Mouse (Mus musculus): ENCODE results near the gene Pagr1a. TPM values are rescaled to one million over a fixed set of nuclear protein-coding genes. Genes with fewer than 3 reads are reported as not detected.

The Pagr1a gene
- polyA plus RNA-seq, 1 experiment from 2014 or later: 28.1 TPM

GRCm38 (mm10) chr7:127011051-127011450 lies 6.1 kb downstream of the Pagr1a start:
- no peak overlapping the region for H3K9ac ChIP-seq
- no peak overlapping the region for H3K4me3 ChIP-seq
- peaks cover 27% of the 10 kb centered on the region for H3K36me3 ChIP-seq
- H3K9me3 ChIP-seq: no peaks in the 10 kb centered on the region
- H3K4me2 ChIP-seq: no peak overlapping the region
- H3K4me1 ChIP-seq (replicated peaks): peaks cover 22% of the 10 kb centered on the region
- ATAC-seq (ENCODE audit: low FRiP score, low read depth): no peak
- H3K27ac ChIP-seq (replicated peaks): no peak overlapping the region
- H3K27me3 ChIP-seq: no peaks in the 10 kb centered on the region
- WGBS: 98% methylated on average over 2 of the region's 2 CpGs

GRCm38 (mm10) chr7:127009307-127010085 lies 7.7 kb downstream of the Pagr1a start:
- ATAC-seq (ENCODE audit: low FRiP score, low read depth): no peak
- Histone ChIP-seq H3K9ac (no peak overlapping the region), H3K27me3 (no peaks in the 10 kb centered on the region), H3K4me2 (no peak overlapping the region), H3K9me3 (no peaks in the 10 kb centered on the region), H3K4me3 (no peak overlapping the region), H3K36me3 (peaks cover 17% of the 10 kb centered on the region), H3K4me1 (replicated peaks) (peaks cover 7% of the 10 kb centered on the region), H3K27ac (replicated peaks) (no peak overlapping the region)
- 86% methylated on average over 17 of the region's 17 CpGs for whole genome bisulfite sequencing

GRCm38 (mm10) chr7:127008239-127009019 lies 8.7 kb downstream of the Pagr1a start:
- peak overlapping the region; percentile 23; the same call in 1 of the 2 replicates for H3K27ac ChIP-seq (replicated peaks)
- peaks cover 6% of the 10 kb centered on the region; the same call in 1 of the 2 replicates for H3K36me3 ChIP-seq
- no peak overlapping the region for H3K9ac ChIP-seq
- no peaks in the 10 kb centered on the region for H3K9me3 ChIP-seq
- H3K4me1 ChIP-seq (replicated peaks): no peaks in the 10 kb centered on the region
- WGBS: 57% methylated on average over 9 of the region's 9 CpGs
- no peak overlapping the region for H3K4me3 ChIP-seq
- peak; percentile 72 for ATAC-seq (ENCODE audit: low FRiP score, low read depth)
- no peaks in the 10 kb centered on the region for H3K27me3 ChIP-seq
- no peak overlapping the region for H3K4me2 ChIP-seq

- no peaks in the 10 kb centered on the region for H3K27me3 ChIP-seq
- H3K4me3 ChIP-seq: no peak overlapping the region
- H3K36me3 ChIP-seq: 0 out of 2 replicates have a peak, but pooled peaks cover 2% of the 10 kb centered on the region
- no peak overlapping the region for H3K4me2 ChIP-seq
- H3K4me1 ChIP-seq (replicated peaks): no peaks in the 10 kb centered on the region
- H3K27ac ChIP-seq (replicated peaks): no peak overlapping the region
- H3K9me3 ChIP-seq: no peaks in the 10 kb centered on the region
- ATAC-seq (ENCODE audit: low FRiP score, low read depth): no peak
- no peak overlapping the region for H3K9ac ChIP-seq
- WGBS: 88% methylated on average over 6 of the region's 6 CpGs
Observed at GRCm38 (mm10) chr7:127007313-127008024, 9.7 kb downstream of the Pagr1a start.

GRCm38 (mm10) chr7:127004122-127004875 lies 12.9 kb downstream of the Pagr1a start:
- Histone ChIP-seq H3K4me3 (no peak overlapping the region), H3K4me1 (replicated peaks) (no peaks in the 10 kb centered on the region), H3K27me3 (no peaks in the 10 kb centered on the region), H3K9me3 (no peaks in the 10 kb centered on the region), H3K4me2 (no peak overlapping the region), H3K9ac (no peak overlapping the region), H3K36me3 (no peaks in the 10 kb centered on the region), H3K27ac (replicated peaks) (no peak overlapping the region)
- no peak for ATAC-seq (ENCODE audit: low FRiP score, low read depth)
- 86% methylated on average over 4 of the region's 4 CpGs for WGBS

GRCm38 (mm10) chr7:127003620-127004019 lies 13.5 kb downstream of the Pagr1a start:
- ATAC-seq (ENCODE audit: low FRiP score, low read depth): no peak
- Histone ChIP-seq H3K27ac (replicated peaks) (no peak overlapping the region), H3K4me3 (no peak overlapping the region), H3K9ac (no peak overlapping the region), H3K27me3 (no peaks in the 10 kb centered on the region), H3K9me3 (no peaks in the 10 kb centered on the region), H3K36me3 (no peaks in the 10 kb centered on the region), H3K4me1 (replicated peaks) (no peaks in the 10 kb centered on the region), H3K4me2 (no peak overlapping the region)
- WGBS: 89% methylated on average over 5 of the region's 5 CpGs

GRCm38 (mm10) chr7:126999568-126999967 lies 17.6 kb downstream of the Pagr1a start:
- Histone ChIP-seq H3K9me3 (no peaks in the 10 kb centered on the region), H3K27ac (replicated peaks) (no peak overlapping the region), H3K9ac (no peak overlapping the region), H3K36me3 (peaks cover 4% of the 10 kb centered on the region; the same call in 1 of the 2 replicates), H3K4me3 (no peak overlapping the region), H3K27me3 (no peaks in the 10 kb centered on the region), H3K4me1 (replicated peaks) (no peaks in the 10 kb centered on the region), H3K4me2 (no peak overlapping the region)
- no peak for ATAC-seq (ENCODE audit: low FRiP score, low read depth)
- WGBS: 88% methylated on average over 10 of the region's 10 CpGs

GRCm38 (mm10) chr7:126996449-126996848 lies 20.7 kb downstream of the Pagr1a start:
- Histone ChIP-seq H3K4me2 (no peak overlapping the region), H3K27ac (replicated peaks) (no peak overlapping the region), H3K9me3 (no peaks in the 10 kb centered on the region), H3K4me1 (replicated peaks) (no peaks in the 10 kb centered on the region), H3K36me3 (peaks cover 4% of the 10 kb centered on the region; the same call in 1 of the 2 replicates), H3K27me3 (no peaks in the 10 kb centered on the region), H3K4me3 (no peak overlapping the region), H3K9ac (no peak overlapping the region)
- ATAC-seq (ENCODE audit: low FRiP score, low read depth): no peak
- WGBS: 87% methylated on average over 4 of the region's 4 CpGs

- no peak for ATAC-seq (ENCODE audit: low FRiP score, low read depth)
- H3K4me3 ChIP-seq: no peak overlapping the region
- no peaks in the 10 kb centered on the region for H3K36me3 ChIP-seq
- H3K4me1 ChIP-seq (replicated peaks): no peaks in the 10 kb centered on the region
- no peaks in the 10 kb centered on the region for H3K27me3 ChIP-seq
- WGBS: 66% methylated on average over 8 of the region's 8 CpGs
- no peak overlapping the region for H3K9ac ChIP-seq
- H3K9me3 ChIP-seq: no peaks in the 10 kb centered on the region
- H3K4me2 ChIP-seq: no peak overlapping the region
- H3K27ac ChIP-seq (replicated peaks): no peak overlapping the region
Observed at GRCm38 (mm10) chr7:126988816-126989215, 28.3 kb downstream of the Pagr1a start.

- Histone ChIP-seq H3K27me3 (no peaks in the 10 kb centered on the region), H3K27ac (replicated peaks) (no peak overlapping the region), H3K4me2 (no peak overlapping the region), H3K4me1 (replicated peaks) (no peaks in the 10 kb centered on the region), H3K4me3 (no peak overlapping the region), H3K36me3 (0 out of 2 replicates have a peak, but pooled peaks cover 1% of the 10 kb centered on the region), H3K9ac (no peak overlapping the region), H3K9me3 (no peaks in the 10 kb centered on the region)
- ATAC-seq (ENCODE audit: low FRiP score, low read depth): no peak
- 53% methylated on average over 9 of the region's 9 CpGs for WGBS
Observed at GRCm38 (mm10) chr7:126986319-126986718, 30.8 kb downstream of the Pagr1a start.

GRCm38 (mm10) chr7:126984667-126985444 lies 32.3 kb downstream of the Pagr1a start:
- no peaks in the 10 kb centered on the region for H3K9me3 ChIP-seq
- H3K36me3 ChIP-seq: peaks cover 12% of the 10 kb centered on the region; the same call in 1 of the 2 replicates
- no peak overlapping the region for H3K9ac ChIP-seq
- no peaks in the 10 kb centered on the region for H3K27me3 ChIP-seq
- no peaks in the 10 kb centered on the region for H3K4me1 ChIP-seq (replicated peaks)
- H3K27ac ChIP-seq (replicated peaks): no peak overlapping the region
- no peak for ATAC-seq (ENCODE audit: low FRiP score, low read depth)
- no peak overlapping the region for H3K4me2 ChIP-seq
- no peak overlapping the region for H3K4me3 ChIP-seq
- WGBS: 65% methylated on average over 10 of the region's 10 CpGs

All from hindbrain, embryonic 15.5 days (tissue).